Mouse (Mus musculus): ENCODE data around the gene Cd300c2. TPM values are rescaled to one million over a fixed set of nuclear protein-coding genes. Genes with fewer than 3 reads are reported as not detected.

Gene Cd300c2
- polyA plus RNA-seq (2014; fragmentation: Illumina TruSeq; extraction: RNeasy Lipid Tissue Mini Kit (QIAGEN cat#74804); ENCODE audit: low read depth, low replicate concordance), result 0.82 TPM

DNA sequence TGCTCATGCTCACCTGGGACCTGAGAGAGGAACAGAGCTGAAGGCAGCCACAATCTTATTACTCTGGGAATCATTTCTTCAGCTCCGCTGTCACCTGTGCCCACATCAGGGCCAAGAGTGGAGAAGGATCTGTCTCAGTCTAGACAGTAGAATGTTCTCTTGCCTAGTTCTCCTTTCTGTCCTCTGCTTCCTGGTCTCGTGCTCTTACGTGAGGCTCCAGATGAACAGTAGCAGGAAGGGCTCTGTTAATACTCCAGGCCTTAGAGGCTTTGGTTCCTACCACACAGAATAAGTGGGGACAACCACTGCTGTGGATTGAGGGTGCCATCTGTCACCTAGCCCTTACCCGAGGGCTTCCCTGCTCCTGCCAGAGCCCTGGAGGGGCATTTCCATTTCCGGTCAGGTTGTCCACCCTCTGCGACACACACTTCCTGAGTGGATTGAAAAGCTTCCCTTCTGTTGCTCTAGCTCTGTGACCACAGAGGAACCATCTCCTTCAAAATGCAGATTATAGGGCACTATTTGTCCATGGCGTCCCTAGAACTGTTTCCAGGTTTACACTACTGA lies at the start of gene Cd300c2:
Gene Cd300c2 (minus strand): TSS at position 407 of the 567 bp plus-strand sequence.

GRCm38 (mm10) chr11:115048259-115048658 lies 46.6 kb upstream of the Cd300c2 start, which contains the start of gene Cd300ld3:
Gene Cd300ld3, minus strand, starts transcription at chr11:115048409.

DNA sequence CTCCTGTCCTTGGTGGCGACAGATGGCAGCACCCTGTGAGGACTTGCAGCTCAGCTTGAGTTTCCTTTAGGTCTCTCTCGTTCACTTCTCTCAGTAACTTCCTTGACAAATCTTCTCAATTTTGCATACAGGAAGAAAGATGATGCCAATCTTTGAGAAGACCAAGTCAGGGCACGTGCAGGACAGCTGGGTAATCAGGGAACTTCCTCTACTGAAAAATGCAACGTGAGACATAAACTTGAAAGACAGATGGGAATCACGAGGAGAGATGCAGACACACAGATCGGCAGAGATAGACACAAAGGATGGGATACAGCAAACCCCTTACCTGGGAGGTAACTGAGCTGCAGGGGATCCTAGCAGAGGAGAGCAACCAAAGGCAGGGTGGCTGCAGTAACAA lies 36.0 kb upstream of the Cd300c2 start, which contains the start of gene Cd300ld5:
Gene Cd300ld5 (minus strand): TSS at position 101 of the 400 bp plus-strand sequence.

GRCm38 (mm10) chr11:115026912-115027311 lies 25.2 kb upstream of the Cd300c2 start, which contains the start of gene Cd300ld4:
Gene Cd300ld4, minus strand, starts transcription at chr11:115027012.

DNA sequence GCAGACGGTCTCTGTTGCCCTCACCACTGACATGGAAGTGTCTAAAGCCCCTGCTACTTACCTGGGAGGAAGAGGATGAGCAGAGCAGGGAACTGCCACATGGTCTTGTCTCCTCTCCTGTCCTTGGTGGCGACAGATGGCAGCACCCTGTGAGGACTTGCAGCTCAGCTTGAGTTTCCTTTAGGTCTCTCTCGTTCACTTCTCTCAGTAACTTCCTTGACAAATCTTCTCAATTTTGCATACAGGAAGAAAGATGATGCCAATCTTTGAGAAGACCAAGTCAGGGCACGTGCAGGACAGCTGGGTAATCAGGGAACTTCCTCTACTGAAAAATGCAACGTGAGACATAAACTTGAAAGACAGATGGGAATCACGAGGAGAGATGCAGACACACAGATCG lies 14.4 kb upstream of the Cd300c2 start, which contains the start of gene Cd300ld2:
Gene Cd300ld2 (minus strand): TSS at position 101 of the 400 bp plus-strand sequence.

DNA sequence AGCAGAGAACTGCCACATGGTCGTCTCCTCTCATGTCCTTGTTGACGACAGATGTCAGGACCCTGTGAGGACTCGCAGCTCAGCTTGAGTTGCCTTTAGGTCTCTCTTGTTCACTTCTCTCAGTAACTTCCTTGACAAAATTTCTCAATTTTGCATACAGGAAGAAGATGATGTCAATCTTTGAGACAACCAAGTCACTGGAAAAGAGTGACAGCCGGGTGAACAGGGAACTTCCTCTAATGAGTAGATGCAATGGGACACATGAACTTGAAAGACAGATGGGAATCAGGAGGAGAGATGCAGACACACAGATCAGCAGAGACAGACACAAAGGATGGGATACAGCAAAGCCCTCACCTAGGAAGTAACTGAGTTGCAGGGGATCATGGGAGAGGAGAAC lies 11.9 kb downstream of the Cd300c2 start, which contains the start of gene Cd300ld:
Gene Cd300ld (minus strand): TSS at position 130 of the 400 bp plus-strand sequence.

GRCm38 (mm10) chr11:114968752-114969207 lies 32.9 kb downstream of the Cd300c2 start, which contains the start of gene Cd300c:
Gene Cd300c, minus strand, starts transcription at chr11:114969157.

Other genes starting within 250 kb of the Cd300c2 start
- gene Kif19a, start 236.5 kb downstream of the Cd300c2 start, polyA plus RNA-seq (2014; fragmentation: Illumina TruSeq; extraction: RNeasy Lipid Tissue Mini Kit (QIAGEN cat#74804); ENCODE audit: low read depth, low replicate concordance), result not detected
- not detected for gene Btbd17, start 205.9 kb downstream of the Cd300c2 start, polyA plus RNA-seq (2014; fragmentation: Illumina TruSeq; extraction: RNeasy Lipid Tissue Mini Kit (QIAGEN cat#74804); ENCODE audit: low read depth, low replicate concordance)
- not detected for gene Gpr142, start 203.0 kb downstream of the Cd300c2 start, polyA plus RNA-seq (2014; fragmentation: Illumina TruSeq; extraction: RNeasy Lipid Tissue Mini Kit (QIAGEN cat#74804); ENCODE audit: low read depth, low replicate concordance)
- 0.22 TPM for gene Gprc5c, start 150.7 kb downstream of the Cd300c2 start, polyA plus RNA-seq (2014; fragmentation: Illumina TruSeq; extraction: RNeasy Lipid Tissue Mini Kit (QIAGEN cat#74804); ENCODE audit: low read depth, low replicate concordance)
- 0.76 TPM for gene Cd300a, start 111.8 kb downstream of the Cd300c2 start, polyA plus RNA-seq (2014; fragmentation: Illumina TruSeq; extraction: RNeasy Lipid Tissue Mini Kit (QIAGEN cat#74804); ENCODE audit: low read depth, low replicate concordance)
- 0.73 TPM for gene Cd300lb, start 67.5 kb downstream of the Cd300c2 start, polyA plus RNA-seq (2014; fragmentation: Illumina TruSeq; extraction: RNeasy Lipid Tissue Mini Kit (QIAGEN cat#74804); ENCODE audit: low read depth, low replicate concordance)
- not detected for gene Cd300c, start 32.7 kb downstream of the Cd300c2 start, polyA plus RNA-seq (2014; fragmentation: Illumina TruSeq; extraction: RNeasy Lipid Tissue Mini Kit (QIAGEN cat#74804); ENCODE audit: low read depth, low replicate concordance)
- 2.2 TPM for gene Cd300ld, start 12.0 kb downstream of the Cd300c2 start, polyA plus RNA-seq (2014; fragmentation: Illumina TruSeq; extraction: RNeasy Lipid Tissue Mini Kit (QIAGEN cat#74804); ENCODE audit: low read depth, low replicate concordance)
- gene Cd300ld2, start 14.3 kb upstream of the Cd300c2 start, polyA plus RNA-seq (2014; fragmentation: Illumina TruSeq; extraction: RNeasy Lipid Tissue Mini Kit (QIAGEN cat#74804); ENCODE audit: low read depth, low replicate concordance), result not detected
- gene Cd300ld4, start 25.1 kb upstream of the Cd300c2 start, polyA plus RNA-seq (2014; fragmentation: Illumina TruSeq; extraction: RNeasy Lipid Tissue Mini Kit (QIAGEN cat#74804); ENCODE audit: low read depth, low replicate concordance), result not detected
- gene Cd300ld5, start 35.9 kb upstream of the Cd300c2 start, polyA plus RNA-seq (2014; fragmentation: Illumina TruSeq; extraction: RNeasy Lipid Tissue Mini Kit (QIAGEN cat#74804); ENCODE audit: low read depth, low replicate concordance), result 1.5 TPM
- gene Cd300ld3, start 46.5 kb upstream of the Cd300c2 start, polyA plus RNA-seq (2014; fragmentation: Illumina TruSeq; extraction: RNeasy Lipid Tissue Mini Kit (QIAGEN cat#74804); ENCODE audit: low read depth, low replicate concordance), result 1.5 TPM
- 2.1 TPM for gene Cd300e, start 60.3 kb upstream of the Cd300c2 start, polyA plus RNA-seq (2014; fragmentation: Illumina TruSeq; extraction: RNeasy Lipid Tissue Mini Kit (QIAGEN cat#74804); ENCODE audit: low read depth, low replicate concordance)
- gene Rab37, start 89.6 kb upstream of the Cd300c2 start, polyA plus RNA-seq (2014; fragmentation: Illumina TruSeq; extraction: RNeasy Lipid Tissue Mini Kit (QIAGEN cat#74804); ENCODE audit: low read depth, low replicate concordance), result 2.7 TPM
- gene Cd300lf, start 132.1 kb upstream of the Cd300c2 start, polyA plus RNA-seq (2014; fragmentation: Illumina TruSeq; extraction: RNeasy Lipid Tissue Mini Kit (QIAGEN cat#74804); ENCODE audit: low read depth, low replicate concordance), result 1.5 TPM
- 29.7 TPM for gene Slc9a3r1, start 161.5 kb upstream of the Cd300c2 start, polyA plus RNA-seq (2014; fragmentation: Illumina TruSeq; extraction: RNeasy Lipid Tissue Mini Kit (QIAGEN cat#74804); ENCODE audit: low read depth, low replicate concordance)
- gene Tmem104, start 185.6 kb upstream of the Cd300c2 start, polyA plus RNA-seq (2014; fragmentation: Illumina TruSeq; extraction: RNeasy Lipid Tissue Mini Kit (QIAGEN cat#74804); ENCODE audit: low read depth, low replicate concordance), result 0.50 TPM
- gene Nat9, start 186.0 kb upstream of the Cd300c2 start, polyA plus RNA-seq (2014; fragmentation: Illumina TruSeq; extraction: RNeasy Lipid Tissue Mini Kit (QIAGEN cat#74804); ENCODE audit: low read depth, low replicate concordance), result 1.3 TPM

Measured in sigmoid colon, adult 10 weeks (tissue).